Mouse (Mus musculus): ENCODE data around the gene Gucy2d. TPM values are rescaled to one million over a fixed set of nuclear protein-coding genes. Genes with fewer than 3 reads are reported as not detected.

Gene Gucy2d
- polyA plus RNA-seq, 1 experiment: 0.08 TPM

GRCm38 (mm10) chr7:98448309-98448630, 8.1 kb downstream of the Gucy2d start:
- H3K27ac ChIP-seq (ENCODE audit: insufficient read depth, low read length): no peak overlapping the region
- peaks cover 10% of the 10 kb centered on the region; the same call in 1 of the 2 replicates for H3K4me1 ChIP-seq (ENCODE audit: control insufficient read depth, insufficient read depth, low read length)
- 94% methylated on average over 5 of the region's 5 CpGs for WGBS
- H3K4me3 ChIP-seq (replicated peaks; ENCODE audit: insufficient read depth, low read depth, low read length): no peak overlapping the region
- no peaks in the 10 kb centered on the region for H3K27me3 ChIP-seq (ENCODE audit: control insufficient read depth, insufficient read depth, low read length)
- no peak for TF ChIP-seq POLR2A (IDR thresholded peaks at IDR 0.05; ENCODE audit: borderline replicate concordance, insufficient read depth, low read length)
- no peak for DNase-seq

DNA sequence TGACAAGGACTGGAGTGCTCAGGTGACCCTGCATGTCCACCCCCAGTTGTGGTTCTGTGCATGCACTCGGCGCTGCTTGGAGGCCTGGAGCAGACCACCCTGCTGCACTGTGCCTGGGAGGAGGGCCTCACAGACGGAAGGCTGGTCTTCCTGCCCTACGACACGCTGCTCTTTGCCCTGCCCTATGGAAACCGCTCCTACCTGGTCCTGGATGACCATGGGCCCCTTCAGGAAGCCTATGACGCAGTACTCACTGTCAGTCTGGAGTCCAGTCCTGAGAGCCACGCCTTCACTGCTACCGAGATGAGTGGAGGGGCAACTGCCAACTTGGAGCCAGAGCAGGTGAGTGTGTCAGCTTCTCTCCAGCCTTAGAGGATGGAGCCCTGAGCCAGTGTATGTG, 9.5 kb downstream of the Gucy2d start:
- Histone ChIP-seq H3K27ac (ENCODE audit: insufficient read depth, low read length) (no peak overlapping the region), H3K4me3 (replicated peaks; ENCODE audit: insufficient read depth, low read depth, low read length) (no peak overlapping the region), H3K27me3 (ENCODE audit: control insufficient read depth, insufficient read depth, low read length) (no peaks in the 10 kb centered on the region), H3K4me1 (ENCODE audit: control insufficient read depth, insufficient read depth, low read length) (peaks cover 10% of the 10 kb centered on the region; the same call in 1 of the 2 replicates)
- no peak for TF ChIP-seq CTCF (IDR thresholded peaks at IDR 0.05; ENCODE audit: borderline replicate concordance, insufficient read depth, low read depth, low read length)
- no peak for TF ChIP-seq POLR2A (IDR thresholded peaks at IDR 0.05; ENCODE audit: borderline replicate concordance, insufficient read depth, low read length)
- no peak for DNase-seq
- 90% methylated on average over 9 of the region's 9 CpGs for WGBS

- Histone ChIP-seq H3K4me1 (ENCODE audit: control insufficient read depth, insufficient read depth, low read length) (peaks cover 10% of the 10 kb centered on the region; the same call in 1 of the 2 replicates), H3K27ac (ENCODE audit: insufficient read depth, low read length) (no peak overlapping the region), H3K4me3 (replicated peaks; ENCODE audit: insufficient read depth, low read depth, low read length) (no peak overlapping the region), H3K27me3 (ENCODE audit: control insufficient read depth, insufficient read depth, low read length) (no peaks in the 10 kb centered on the region)
- no peak for DNase-seq
- TF ChIP-seq POLR2A (IDR thresholded peaks at IDR 0.05; ENCODE audit: borderline replicate concordance, insufficient read depth, low read length) (no peak), CTCF (IDR thresholded peaks at IDR 0.05; ENCODE audit: borderline replicate concordance, insufficient read depth, low read depth, low read length) (no peak)
- 88% methylated on average over 10 of the region's 10 CpGs for WGBS
Measured at GRCm38 (mm10) chr7:98454397-98455120, 14.3 kb downstream of the Gucy2d start.

DNA sequence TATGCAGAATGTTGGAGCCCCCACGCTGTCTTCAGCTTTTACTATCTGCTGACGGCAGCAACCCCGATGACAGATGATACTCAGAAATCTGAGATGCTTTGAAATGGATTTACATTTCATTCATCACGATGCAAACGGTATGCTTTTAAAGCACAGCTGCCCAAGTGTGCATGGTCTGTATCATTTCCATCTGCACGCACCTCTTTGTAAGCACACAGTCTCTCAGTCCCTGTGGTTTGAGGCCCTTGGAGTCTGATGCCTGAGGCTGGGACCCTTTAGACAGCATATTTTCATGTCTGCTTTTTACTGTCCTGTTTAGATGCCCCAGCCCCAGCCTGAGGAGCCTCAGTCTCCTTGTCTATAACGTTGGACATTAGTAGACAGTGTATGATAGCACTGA, 20.1 kb downstream of the Gucy2d start:
- no peak for DNase-seq
- Histone ChIP-seq H3K4me3 (replicated peaks; ENCODE audit: insufficient read depth, low read depth, low read length) (no peak overlapping the region), H3K27me3 (ENCODE audit: control insufficient read depth, insufficient read depth, low read length) (no peaks in the 10 kb centered on the region), H3K4me1 (ENCODE audit: control insufficient read depth, insufficient read depth, low read length) (no peaks in the 10 kb centered on the region), H3K27ac (ENCODE audit: insufficient read depth, low read length) (no peak overlapping the region)
- WGBS: 79% methylated on average over 7 of the region's 7 CpGs
- TF ChIP-seq CTCF (IDR thresholded peaks at IDR 0.05; ENCODE audit: borderline replicate concordance, insufficient read depth, low read depth, low read length) (no peak), POLR2A (IDR thresholded peaks at IDR 0.05; ENCODE audit: borderline replicate concordance, insufficient read depth, low read length) (no peak)

GRCm38 (mm10) chr7:98469089-98469488, 28.9 kb downstream of the Gucy2d start:
- no peak for TF ChIP-seq CTCF (IDR thresholded peaks at IDR 0.05; ENCODE audit: borderline replicate concordance, insufficient read depth, low read depth, low read length)
- no peaks in the 10 kb centered on the region for H3K27me3 ChIP-seq (ENCODE audit: control insufficient read depth, insufficient read depth, low read length)
- no peak for DNase-seq
- H3K4me3 ChIP-seq (replicated peaks; ENCODE audit: insufficient read depth, low read depth, low read length): no peak overlapping the region
- WGBS: 71% methylated on average over 3 of the region's 3 CpGs
- no peak overlapping the region for H3K27ac ChIP-seq (ENCODE audit: insufficient read depth, low read length)
- H3K4me1 ChIP-seq (ENCODE audit: control insufficient read depth, insufficient read depth, low read length): no peaks in the 10 kb centered on the region

GRCm38 (mm10) chr7:98472529-98472928, 32.3 kb downstream of the Gucy2d start:
- Histone ChIP-seq H3K4me3 (replicated peaks; ENCODE audit: insufficient read depth, low read depth, low read length) (no peak overlapping the region), H3K4me1 (ENCODE audit: control insufficient read depth, insufficient read depth, low read length) (peaks cover 10% of the 10 kb centered on the region), H3K27ac (ENCODE audit: insufficient read depth, low read length) (no peak overlapping the region), H3K27me3 (ENCODE audit: control insufficient read depth, insufficient read depth, low read length) (no peaks in the 10 kb centered on the region)
- DNase-seq: no peak
- 69% methylated on average over 2 of the region's 2 CpGs for WGBS
- TF ChIP-seq POLR2A (IDR thresholded peaks at IDR 0.05; ENCODE audit: borderline replicate concordance, insufficient read depth, low read length) (no peak), CTCF (IDR thresholded peaks at IDR 0.05; ENCODE audit: borderline replicate concordance, insufficient read depth, low read depth, low read length) (no peak)

- no peak overlapping the region for H3K4me3 ChIP-seq (replicated peaks; ENCODE audit: insufficient read depth, low read depth, low read length)
Measured at GRCm38 (mm10) chr7:98474558-98474957, 34.3 kb downstream of the Gucy2d start.

DNA sequence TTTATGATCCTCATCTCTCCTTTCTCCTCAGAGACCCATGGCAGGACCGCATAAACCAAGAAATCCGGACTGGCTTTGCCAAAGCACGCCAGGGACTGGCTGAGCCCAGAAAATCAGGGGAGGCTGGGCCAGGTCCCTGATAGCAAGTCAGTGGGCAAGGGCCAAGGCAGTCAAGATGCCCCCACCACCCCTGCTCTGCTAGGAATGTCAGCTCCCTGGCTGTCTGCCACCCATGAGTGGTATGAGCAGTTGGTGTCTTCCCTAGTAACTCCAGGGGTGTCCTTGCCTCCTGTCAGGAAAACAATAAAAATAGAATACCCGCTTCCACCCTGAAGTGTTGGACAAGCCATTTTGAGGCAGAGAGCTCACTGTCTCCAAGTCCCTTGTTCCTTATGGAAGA, 36.9 kb downstream of the Gucy2d start:
- DNase-seq: peak; percentile 60 to 71
- H3K4me3 ChIP-seq (replicated peaks; ENCODE audit: insufficient read depth, low read depth, low read length): no peak overlapping the region
- WGBS: 8% methylated on average over 4 of the region's 4 CpGs
- no peaks in the 10 kb centered on the region for H3K27me3 ChIP-seq (ENCODE audit: control insufficient read depth, insufficient read depth, low read length)
- H3K27ac ChIP-seq (ENCODE audit: insufficient read depth, low read length): no peak overlapping the region
- TF ChIP-seq POLR2A (IDR thresholded peaks at IDR 0.05; ENCODE audit: borderline replicate concordance, insufficient read depth, low read length): no peak
- no peak for TF ChIP-seq CTCF (IDR thresholded peaks at IDR 0.05; ENCODE audit: borderline replicate concordance, insufficient read depth, low read depth, low read length)
- H3K4me1 ChIP-seq (ENCODE audit: control insufficient read depth, insufficient read depth, low read length): peaks cover 21% of the 10 kb centered on the region

More at GRCm38 (mm10) chr7:98474558-98474957, 34.3 kb downstream of the Gucy2d start:
- 100% methylated on average over 1 of the region's 1 CpGs for WGBS
- peaks cover 16% of the 10 kb centered on the region for H3K4me1 ChIP-seq (ENCODE audit: control insufficient read depth, insufficient read depth, low read length)
- DNase-seq: no peak
- no peaks in the 10 kb centered on the region for H3K27me3 ChIP-seq (ENCODE audit: control insufficient read depth, insufficient read depth, low read length)
- no peak for TF ChIP-seq POLR2A (IDR thresholded peaks at IDR 0.05; ENCODE audit: borderline replicate concordance, insufficient read depth, low read length)
- no peak for TF ChIP-seq CTCF (IDR thresholded peaks at IDR 0.05; ENCODE audit: borderline replicate concordance, insufficient read depth, low read depth, low read length)
- H3K27ac ChIP-seq (ENCODE audit: insufficient read depth, low read length): no peak overlapping the region
